Mouse (Mus musculus): ENCODE data around the gene Hvcn1. TPM values are rescaled to one million over a fixed set of nuclear protein-coding genes. Genes with fewer than 3 reads are reported as not detected.

Hvcn1 gene
- total and polyA plus RNA-seq, 3 experiments = 0.27 to 1.6 (median 0.27) TPM

- TF ChIP-seq CTCF (IDR thresholded peaks at IDR 0.05; ENCODE audit: low read depth, low read length) (no peak), GATA1 (IDR thresholded peaks at IDR 0.05; ENCODE audit: borderline replicate concordance, low read length) (no peak), GATA2 (IDR thresholded peaks at IDR 0.05; ENCODE audit: borderline replicate concordance, low read depth, low read length) (no peak)
- DNase-seq (ENCODE audit: low spot score) (no peak), ATAC-seq (ENCODE audit: extremely low read depth, insufficient number of reproducible peaks, low FRiP score, poor library complexity, severe bottlenecking) (no peak)
- H3K27me3 ChIP-seq (ENCODE audit: insufficient read depth, low read length) = peaks cover 29% of the 10 kb centered on the region
- H3K4me1 ChIP-seq (ENCODE audit: insufficient read depth, low read depth, low read length) = no peaks in the 10 kb centered on the region
- no peaks in the 10 kb centered on the region for H3K36me3 ChIP-seq (replicated peaks)
- H3K9me3 ChIP-seq (replicated peaks) = 0 out of 2 replicates have a peak, but pooled peaks cover 2% of the 10 kb centered on the region
- H3K4me3 ChIP-seq (ENCODE audit: low read depth, low read length) = no peak overlapping the region
Measured at GRCm38 (mm10) chr5:122230816-122231215, 24.2 kb downstream of the Hvcn1 start.

DNA sequence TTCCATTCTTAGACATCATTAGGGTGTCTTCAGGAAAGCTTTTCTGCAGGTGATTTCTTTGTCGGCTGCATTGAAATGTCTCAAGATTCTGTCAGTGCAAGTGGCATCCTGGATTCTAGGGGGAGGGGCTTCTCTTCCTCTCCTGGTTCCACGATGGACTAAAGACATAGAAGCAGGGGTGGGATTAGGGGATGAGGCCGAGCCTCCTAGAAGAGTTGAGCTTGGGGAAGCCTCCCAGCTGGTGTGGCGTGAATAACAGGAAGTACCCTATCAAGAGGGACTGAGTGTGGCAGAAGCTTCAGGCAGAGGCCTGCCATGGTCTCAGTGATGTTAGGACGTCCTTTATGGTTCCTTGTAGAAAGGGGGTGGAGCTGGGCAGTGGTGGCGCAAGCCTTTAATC lies 24.8 kb downstream of the Hvcn1 start:
- 0 out of 2 replicates have a peak, but pooled peaks cover 2% of the 10 kb centered on the region for H3K9me3 ChIP-seq (replicated peaks)

DNA sequence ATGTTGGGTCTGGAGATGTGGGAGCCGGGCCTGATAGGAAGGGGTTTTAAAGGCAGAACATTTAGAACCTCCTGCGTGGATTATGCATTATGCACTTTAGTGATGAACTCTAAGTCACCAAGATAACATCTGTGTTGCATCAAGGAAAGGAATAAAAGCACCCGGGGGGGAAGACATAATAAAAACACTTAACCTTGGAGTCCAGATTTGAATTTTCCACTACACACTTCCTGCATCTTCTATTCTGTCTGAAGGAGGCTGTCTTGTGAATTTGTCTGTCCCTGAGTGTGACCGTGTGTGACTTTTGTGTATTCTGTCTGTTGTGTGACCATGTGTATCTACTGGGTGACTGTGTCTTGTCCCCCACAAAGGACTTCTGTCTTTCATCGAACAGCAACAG lies 25.4 kb downstream of the Hvcn1 start:
- peaks cover 37% of the 10 kb centered on the region for H3K27me3 ChIP-seq (ENCODE audit: insufficient read depth, low read length)
- no peak for ATAC-seq (ENCODE audit: extremely low read depth, insufficient number of reproducible peaks, low FRiP score, poor library complexity, severe bottlenecking)
- no peaks in the 10 kb centered on the region for H3K4me1 ChIP-seq (ENCODE audit: insufficient read depth, low read depth, low read length)
- no peak for TF ChIP-seq GATA1 (IDR thresholded peaks at IDR 0.05; ENCODE audit: borderline replicate concordance, low read length)
- no peak for TF ChIP-seq GATA2 (IDR thresholded peaks at IDR 0.05; ENCODE audit: borderline replicate concordance, low read depth, low read length)
- no peak for TF ChIP-seq POLR2AphosphoS5 (IDR thresholded peaks at IDR 0.05; ENCODE audit: insufficient replicate concordance, low read depth, low read length)
- TF ChIP-seq CTCF (IDR thresholded peaks at IDR 0.05; ENCODE audit: low read depth, low read length) = no peak
- TF ChIP-seq TAL1 (conservative IDR thresholded peaks at IDR 0.05; ENCODE audit: low read depth, low read length) = no peak
- 0 out of 2 replicates have a peak, but pooled peaks cover 2% of the 10 kb centered on the region for H3K9me3 ChIP-seq (replicated peaks)
- H3K4me3 ChIP-seq (ENCODE audit: low read depth, low read length) = no peak overlapping the region
- no peaks in the 10 kb centered on the region for H3K36me3 ChIP-seq (replicated peaks)
- DNase-seq (ENCODE audit: low spot score) = no peak

More for the DNA sequence above, 24.8 kb downstream of the Hvcn1 start:
- Histone ChIP-seq H3K36me3 (replicated peaks) (no peaks in the 10 kb centered on the region), H3K4me1 (ENCODE audit: insufficient read depth, low read depth, low read length) (no peaks in the 10 kb centered on the region), H3K27me3 (ENCODE audit: insufficient read depth, low read length) (peaks cover 32% of the 10 kb centered on the region), H3K4me3 (ENCODE audit: low read depth, low read length) (no peak overlapping the region)
- TF ChIP-seq CTCF (IDR thresholded peaks at IDR 0.05; ENCODE audit: low read depth, low read length) (no peak), GATA2 (IDR thresholded peaks at IDR 0.05; ENCODE audit: borderline replicate concordance, low read depth, low read length) (no peak), POLR2AphosphoS5 (IDR thresholded peaks at IDR 0.05; ENCODE audit: insufficient replicate concordance, low read depth, low read length) (no peak), TAL1 (conservative IDR thresholded peaks at IDR 0.05; ENCODE audit: low read depth, low read length) (no peak), GATA1 (IDR thresholded peaks at IDR 0.05; ENCODE audit: borderline replicate concordance, low read length) (no peak)
- ATAC-seq (ENCODE audit: extremely low read depth, insufficient number of reproducible peaks, low FRiP score, poor library complexity, severe bottlenecking) = no peak
- DNase-seq (ENCODE audit: low spot score) = no peak

DNA sequence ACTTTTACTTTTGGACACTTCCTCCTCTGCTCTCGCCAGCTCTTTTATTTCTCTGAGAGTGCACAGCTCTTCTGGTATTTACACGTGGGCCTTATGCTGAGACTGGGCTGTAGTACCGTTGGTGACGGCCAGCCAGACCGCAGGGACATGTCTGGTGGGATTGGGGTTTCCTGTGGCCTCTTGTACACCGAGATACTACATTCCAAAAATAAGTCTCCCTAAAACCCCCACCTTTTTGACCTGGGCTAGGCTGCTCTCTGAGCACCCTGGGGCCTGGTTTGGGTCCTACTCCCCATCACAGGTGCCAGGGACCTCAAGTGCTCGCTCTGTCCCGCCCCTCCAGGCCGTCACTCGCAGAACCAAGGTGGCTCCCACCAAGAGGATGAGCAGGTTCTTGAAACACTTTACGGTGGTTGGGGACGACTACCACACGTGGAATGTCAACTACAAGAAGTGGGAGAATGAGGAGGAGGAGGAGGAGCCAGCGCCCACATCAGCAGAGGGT lies 26.5 kb downstream of the Hvcn1 start:
- Histone ChIP-seq H3K9me3 (replicated peaks) (0 out of 2 replicates have a peak, but pooled peaks cover under 1% of the 10 kb centered on the region), H3K36me3 (replicated peaks) (no peaks in the 10 kb centered on the region), H3K4me3 (ENCODE audit: low read depth, low read length) (no peak overlapping the region), H3K4me1 (ENCODE audit: insufficient read depth, low read depth, low read length) (no peaks in the 10 kb centered on the region), H3K27me3 (ENCODE audit: insufficient read depth, low read length) (peaks cover 42% of the 10 kb centered on the region)
- TF ChIP-seq TAL1 (conservative IDR thresholded peaks at IDR 0.05; ENCODE audit: low read depth, low read length) = no peak
- no peak for TF ChIP-seq CTCF (IDR thresholded peaks at IDR 0.05; ENCODE audit: low read depth, low read length)
- TF ChIP-seq GATA2 (IDR thresholded peaks at IDR 0.05; ENCODE audit: borderline replicate concordance, low read depth, low read length) = no peak
- no peak for TF ChIP-seq POLR2AphosphoS5 (IDR thresholded peaks at IDR 0.05; ENCODE audit: insufficient replicate concordance, low read depth, low read length)
- no peak for TF ChIP-seq GATA1 (IDR thresholded peaks at IDR 0.05; ENCODE audit: borderline replicate concordance, low read length)
- DNase-seq (ENCODE audit: low spot score) = no peak
- no peak for ATAC-seq (ENCODE audit: extremely low read depth, insufficient number of reproducible peaks, low FRiP score, poor library complexity, severe bottlenecking)

- H3K27me3 ChIP-seq (ENCODE audit: insufficient read depth, low read length) = peaks cover 46% of the 10 kb centered on the region
- H3K9me3 ChIP-seq (replicated peaks) = no peaks in the 10 kb centered on the region
- TF ChIP-seq GATA1 (IDR thresholded peaks at IDR 0.05; ENCODE audit: borderline replicate concordance, low read length) (no peak), POLR2AphosphoS5 (IDR thresholded peaks at IDR 0.05; ENCODE audit: insufficient replicate concordance, low read depth, low read length) (no peak), GATA2 (IDR thresholded peaks at IDR 0.05; ENCODE audit: borderline replicate concordance, low read depth, low read length) (no peak)
- H3K36me3 ChIP-seq (replicated peaks) = no peaks in the 10 kb centered on the region
- ATAC-seq (ENCODE audit: extremely low read depth, insufficient number of reproducible peaks, low FRiP score, poor library complexity, severe bottlenecking) = no peak
- H3K4me3 ChIP-seq (ENCODE audit: low read depth, low read length) = no peak overlapping the region
- no peaks in the 10 kb centered on the region for H3K4me1 ChIP-seq (ENCODE audit: insufficient read depth, low read depth, low read length)
- no peak for DNase-seq (ENCODE audit: low spot score)
Measured at GRCm38 (mm10) chr5:122233695-122234094, 27.1 kb downstream of the Hvcn1 start.

DNA sequence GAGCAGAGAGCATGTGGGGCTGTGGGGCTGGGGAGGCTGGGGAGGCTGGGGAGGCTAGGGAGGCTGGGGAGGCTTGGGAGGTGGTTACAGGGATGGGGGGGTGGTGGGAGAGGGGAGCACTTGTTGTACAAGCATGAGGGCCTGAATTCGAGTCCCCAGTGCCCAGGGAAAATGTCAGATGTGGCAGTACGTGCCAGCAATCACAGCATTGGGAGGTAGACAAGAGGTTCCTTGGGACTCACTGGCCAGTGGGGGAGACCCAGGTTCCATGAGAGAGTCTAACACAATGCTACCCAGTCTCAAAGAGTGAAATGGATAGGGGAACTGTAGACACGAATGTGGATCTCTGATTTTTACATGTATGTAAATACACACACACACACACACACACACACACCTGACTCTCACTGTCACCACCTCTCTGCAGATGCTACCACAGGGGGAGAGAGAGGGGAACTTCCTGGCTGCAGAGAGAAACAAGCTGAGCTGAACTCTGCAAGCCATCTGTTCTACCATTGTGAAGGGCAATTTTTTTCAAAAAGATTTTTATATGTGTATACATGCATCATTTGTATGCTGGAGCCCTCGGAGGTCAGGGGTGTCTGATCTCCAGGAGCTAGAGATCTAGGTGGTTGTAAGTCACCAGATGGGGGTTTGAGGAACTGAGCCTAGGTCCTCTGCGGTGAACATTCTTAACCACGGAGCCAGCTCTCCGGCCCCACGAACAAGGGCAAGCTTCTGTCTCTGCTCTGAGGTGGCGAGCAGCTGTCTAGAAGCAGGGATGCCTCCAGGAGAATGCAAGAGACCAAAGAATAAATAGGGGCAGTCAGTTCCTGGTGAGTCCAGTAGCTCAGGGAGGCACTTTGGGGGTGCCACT lies 28.0 kb downstream of the Hvcn1 start:
- no peaks in the 10 kb centered on the region for H3K4me1 ChIP-seq (ENCODE audit: insufficient read depth, low read depth, low read length)
- ATAC-seq (ENCODE audit: extremely low read depth, insufficient number of reproducible peaks, low FRiP score, poor library complexity, severe bottlenecking) = no peak
- TF ChIP-seq GATA2 (IDR thresholded peaks at IDR 0.05; ENCODE audit: borderline replicate concordance, low read depth, low read length) = no peak
- no peak for TF ChIP-seq GATA1 (IDR thresholded peaks at IDR 0.05; ENCODE audit: borderline replicate concordance, low read length)
- no peak for TF ChIP-seq POLR2AphosphoS5 (IDR thresholded peaks at IDR 0.05; ENCODE audit: insufficient replicate concordance, low read depth, low read length)
- TF ChIP-seq CTCF (IDR thresholded peaks at IDR 0.05; ENCODE audit: low read depth, low read length) = no peak
- no peak for TF ChIP-seq TAL1 (conservative IDR thresholded peaks at IDR 0.05; ENCODE audit: low read depth, low read length)

More for the DNA sequence above, 28.0 kb downstream of the Hvcn1 start:
- Histone ChIP-seq H3K36me3 (replicated peaks) (no peaks in the 10 kb centered on the region), H3K4me3 (ENCODE audit: low read depth, low read length) (no peak overlapping the region), H3K9me3 (replicated peaks) (no peaks in the 10 kb centered on the region), H3K27me3 (ENCODE audit: insufficient read depth, low read length) (peaks cover 50% of the 10 kb centered on the region)
- no peak for DNase-seq (ENCODE audit: low spot score)
